Mouse (Mus musculus): ENCODE results near the gene Pitpnm1. TPM values are rescaled to one million over a fixed set of nuclear protein-coding genes. Genes with fewer than 3 reads are reported as not detected.
"Not testable (repeated sequence)": the region's sequence is repeated elsewhere in the genome, so short reads cannot be mapped to it uniquely, and the experiment has no call there.

Pitpnm1 gene
- total and polyA plus RNA-seq, 2 experiments from 2014 or later = 127 to 187 TPM

GRCm38 (mm10) chr19:4130106-4130505 lies 30.3 kb downstream of the Pitpnm1 start:
- DNase-seq (ENCODE audit: low spot score) (no peak), ATAC-seq (ENCODE audit: low FRiP score) (no peak)
- no peak for TF ChIP-seq CTCF (IDR thresholded peaks at IDR 0.05)
- Histone ChIP-seq H3K4me1 (ENCODE audit: insufficient read depth, low read length) (peaks cover 12% of the 10 kb centered on the region; the same call in 1 of the 2 replicates), H3K27ac (ENCODE audit: low read depth, low read length) (no peak overlapping the region), H3K36me3 (ENCODE audit: insufficient read depth, low read length) (peaks cover 37% of the 10 kb centered on the region), H3K27me3 (ENCODE audit: insufficient read depth, low read length) (no peaks in the 10 kb centered on the region), H3K4me2 (ENCODE audit: low read depth, low read length, poor library complexity, severe bottlenecking) (no peak overlapping the region), H3K9ac (replicated peaks; ENCODE audit: low read length, poor library complexity, severe bottlenecking) (no peak overlapping the region), H3K4me3 (ENCODE audit: low read depth, low read length) (no peak overlapping the region), H3K9me3 (ENCODE audit: low read length) (no peaks in the 10 kb centered on the region)
- WGBS = 95% methylated on average over 4 of the region's 4 CpGs

GRCm38 (mm10) chr19:4131075-4131474 lies 31.3 kb downstream of the Pitpnm1 start:
- Histone ChIP-seq H3K4me3 (ENCODE audit: low read depth, low read length) (no peak overlapping the region), H3K27me3 (ENCODE audit: insufficient read depth, low read length) (no peaks in the 10 kb centered on the region), H3K4me1 (ENCODE audit: insufficient read depth, low read length) (peaks cover 12% of the 10 kb centered on the region; the same call in 1 of the 2 replicates), H3K9ac (replicated peaks; ENCODE audit: low read length, poor library complexity, severe bottlenecking) (no peak overlapping the region), H3K9me3 (ENCODE audit: low read length) (no peaks in the 10 kb centered on the region), H3K36me3 (ENCODE audit: insufficient read depth, low read length) (peaks cover 37% of the 10 kb centered on the region), H3K4me2 (ENCODE audit: low read depth, low read length, poor library complexity, severe bottlenecking) (no peak overlapping the region), H3K27ac (ENCODE audit: low read depth, low read length) (no peak overlapping the region)
- WGBS = 98% methylated on average over 5 of the region's 5 CpGs
- ATAC-seq (ENCODE audit: low FRiP score) = no peak
- DNase-seq (ENCODE audit: low spot score) = no peak
- TF ChIP-seq CTCF (IDR thresholded peaks at IDR 0.05) = no peak

- ATAC-seq (ENCODE audit: low FRiP score) (no peak), DNase-seq (ENCODE audit: low spot score) (no peak)
- TF ChIP-seq CTCF (IDR thresholded peaks at IDR 0.05) = no peak
- WGBS = 85% methylated on average over 2 of the region's 2 CpGs
- H3K9me3 ChIP-seq (ENCODE audit: low read length) = no peaks in the 10 kb centered on the region
- no peaks in the 10 kb centered on the region for H3K27me3 ChIP-seq (ENCODE audit: insufficient read depth, low read length)
- peaks cover 37% of the 10 kb centered on the region for H3K36me3 ChIP-seq (ENCODE audit: insufficient read depth, low read length)
- H3K9ac ChIP-seq (replicated peaks; ENCODE audit: low read length, poor library complexity, severe bottlenecking) = no peak overlapping the region
- 0 out of 2 replicates have a peak, but pooled peaks cover 9% of the 10 kb centered on the region for H3K4me1 ChIP-seq (ENCODE audit: insufficient read depth, low read length)
- no peak overlapping the region for H3K4me2 ChIP-seq (ENCODE audit: low read depth, low read length, poor library complexity, severe bottlenecking)
- no peak overlapping the region for H3K4me3 ChIP-seq (ENCODE audit: low read depth, low read length)
- no peak overlapping the region for H3K27ac ChIP-seq (ENCODE audit: low read depth, low read length)
Observed at GRCm38 (mm10) chr19:4131768-4132167, 32.0 kb downstream of the Pitpnm1 start.

GRCm38 (mm10) chr19:4134354-4134753 lies 34.6 kb downstream of the Pitpnm1 start:
- DNase-seq (ENCODE audit: low spot score) (no peak), ATAC-seq (ENCODE audit: low FRiP score) (no peak)
- H3K4me2 ChIP-seq (ENCODE audit: low read depth, low read length, poor library complexity, severe bottlenecking) = no peak overlapping the region
- H3K4me1 ChIP-seq (ENCODE audit: insufficient read depth, low read length) = no peaks in the 10 kb centered on the region
- no peak overlapping the region for H3K9ac ChIP-seq (replicated peaks; ENCODE audit: low read length, poor library complexity, severe bottlenecking)
- H3K9me3 ChIP-seq (ENCODE audit: low read length) = no peaks in the 10 kb centered on the region
- H3K4me3 ChIP-seq (ENCODE audit: low read depth, low read length) = no peak overlapping the region
- no peak for TF ChIP-seq CTCF (IDR thresholded peaks at IDR 0.05)
- WGBS = 88% methylated on average over 4 of the region's 4 CpGs
- H3K27me3 ChIP-seq (ENCODE audit: insufficient read depth, low read length) = no peaks in the 10 kb centered on the region
- H3K27ac ChIP-seq (ENCODE audit: low read depth, low read length) = no peak overlapping the region
- H3K36me3 ChIP-seq (ENCODE audit: insufficient read depth, low read length) = peaks cover 28% of the 10 kb centered on the region

DNA sequence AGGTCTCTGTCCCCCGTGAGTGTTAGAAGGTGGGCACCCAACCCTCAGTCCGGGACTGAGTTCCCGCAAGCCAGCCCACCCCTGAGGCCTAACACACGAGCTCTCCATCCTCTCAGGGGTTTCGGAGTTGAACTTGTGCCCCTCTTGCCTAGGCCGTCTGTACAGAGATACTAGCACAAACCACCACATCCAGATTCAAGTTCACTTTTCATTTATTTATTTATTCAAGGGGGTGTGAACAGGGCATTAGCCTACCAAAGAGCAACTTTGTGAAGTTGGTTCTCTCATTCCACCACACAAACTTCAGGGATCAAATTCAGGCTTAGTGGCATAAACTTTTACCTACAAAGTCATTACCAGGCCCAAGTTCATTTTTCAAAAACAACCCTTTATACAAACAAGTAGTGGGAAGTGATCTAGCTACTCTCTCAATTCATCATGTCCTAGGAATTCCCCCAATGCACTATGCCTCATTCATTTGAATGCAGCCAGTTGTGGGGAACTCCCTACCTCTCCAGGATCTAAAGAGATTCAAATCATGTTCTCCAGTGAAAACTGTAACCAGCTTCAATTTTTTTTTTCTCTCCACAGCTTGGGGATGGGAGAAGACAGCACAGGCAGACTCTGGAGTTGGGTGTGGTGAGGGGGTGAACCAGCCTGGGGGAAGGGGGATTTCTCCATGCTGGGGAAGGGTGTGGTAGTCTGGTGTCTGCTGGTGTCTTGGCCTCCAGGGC lies 35.6 kb downstream of the Pitpnm1 start:
- H3K27ac ChIP-seq (ENCODE audit: low read depth, low read length) = not testable (repeated sequence)

GRCm38 (mm10) chr19:4135963-4136345 lies 36.2 kb downstream of the Pitpnm1 start:
- not testable (repeated sequence) for H3K4me1 ChIP-seq (ENCODE audit: insufficient read depth, low read length); H3K4me2 ChIP-seq (ENCODE audit: low read depth, low read length, poor library complexity, severe bottlenecking); H3K4me3 ChIP-seq (ENCODE audit: low read depth, low read length); H3K9me3 ChIP-seq (ENCODE audit: low read length); H3K27me3 ChIP-seq (ENCODE audit: insufficient read depth, low read length); H3K27ac ChIP-seq (ENCODE audit: low read depth, low read length); H3K9ac ChIP-seq (replicated peaks; ENCODE audit: low read length, poor library complexity, severe bottlenecking); DNase-seq (ENCODE audit: low spot score); ATAC-seq (ENCODE audit: low FRiP score)
- 22% methylated on average over 8 of the region's 8 CpGs for WGBS
- peaks cover 19% of the 10 kb centered on the region for H3K36me3 ChIP-seq (ENCODE audit: insufficient read depth, low read length)
- peak; percentile 46 for TF ChIP-seq CTCF (IDR thresholded peaks at IDR 0.05)

More for the DNA sequence above, 35.6 kb downstream of the Pitpnm1 start:
- not testable (repeated sequence) for DNase-seq (ENCODE audit: low spot score); H3K4me2 ChIP-seq (ENCODE audit: low read depth, low read length, poor library complexity, severe bottlenecking); H3K4me1 ChIP-seq (ENCODE audit: insufficient read depth, low read length); H3K27me3 ChIP-seq (ENCODE audit: insufficient read depth, low read length); H3K9ac ChIP-seq (replicated peaks; ENCODE audit: low read length, poor library complexity, severe bottlenecking); H3K4me3 ChIP-seq (ENCODE audit: low read depth, low read length); ATAC-seq (ENCODE audit: low FRiP score); H3K9me3 ChIP-seq (ENCODE audit: low read length)
- peaks cover 19% of the 10 kb centered on the region for H3K36me3 ChIP-seq (ENCODE audit: insufficient read depth, low read length)
- WGBS = 82% methylated on average over 6 of the region's 6 CpGs
